Mouse (Mus musculus) midbrain, embryonic 12.5 days (tissue): Measurements from ENCODE around the gene Ddah1. TPM values are rescaled to one million over a fixed set of nuclear protein-coding genes. Genes with fewer than 3 reads are reported as not detected.
A peak's percentile ranks its signal among the peaks of the same experiment; 100 is the strongest.
"Not testable (repeated sequence)": the region's sequence is repeated elsewhere in the genome, so short reads cannot be mapped to it uniquely, and the experiment has no call there.

Experiments
- ATAC-seq: fragments of 200-750 bp; cut with Nextera tagmentation; 2 replicates; pipeline ENCODE4 v1.8.0; 2017; ENCODE audit warnings: low read depth, moderate TSS enrichment, moderate library complexity; ENCODE audit not compliant: low FRiP score
- H3K27ac ChIP-seq: fragments of 300-500 bp; sonication (generic); replicated peaks from 2 replicates; pipeline ENCODE4 v1.5.1; 2016; ENCODE audit warnings: mild to moderate bottlenecking
- H3K27me3 ChIP-seq: fragments of 300-500 bp; sonication (generic); 2 replicates; pipeline ENCODE4 v1.6.1; 2016; ENCODE audit warnings: mild to moderate bottlenecking
- H3K36me3 ChIP-seq: fragments of 300-500 bp; sonication (generic); 2 replicates; pipeline ENCODE4 v1.6.1; 2016
- H3K4me1 ChIP-seq: fragments of 300-500 bp; sonication (generic); 2 replicates; pipeline ENCODE4 v1.6.1; 2016
- H3K4me2 ChIP-seq: fragments of 300-500 bp; sonication (generic); replicated peaks from 2 replicates; pipeline ENCODE4 v1.6.1; 2016; ENCODE audit warnings: mild to moderate bottlenecking, moderate library complexity
- H3K4me3 ChIP-seq: fragments of 300-500 bp; sonication (generic); 2 replicates; pipeline ENCODE4 v1.5.1; 2016; ENCODE audit warnings: mild to moderate bottlenecking
- H3K9ac ChIP-seq: fragments of 300-500 bp; sonication (generic); replicated peaks from 2 replicates; pipeline ENCODE4 v1.6.1; 2016; ENCODE audit warnings: mild to moderate bottlenecking, moderate library complexity
- H3K9me3 ChIP-seq: fragments of 300-500 bp; sonication (generic); 2 replicates; pipeline ENCODE4 v1.6.1; 2016; ENCODE audit warnings: mild to moderate bottlenecking
- WGBS: fragments of 180-500 bp; shearing (Covaris S2); methylation state at CpG from one replicate; pipeline ENCODE4 v1.1.7; 2016; 5-methylcytosine and 5-hydroxymethylcytosine counted together
- polyA plus RNA-seq: library from polyadenylated mRNA; unstranded; fragments of >200 nt; fragmentation: Nextera tagmentation; extraction: Ambion mirVana; gene quantifications from 2 replicates; pipeline ENCODE4 v1.2.1, GENCODE M21; 2016

Ddah1 gene
- polyA plus RNA-seq, 1 experiment from 2014 or later = 38.2 TPM

DNA sequence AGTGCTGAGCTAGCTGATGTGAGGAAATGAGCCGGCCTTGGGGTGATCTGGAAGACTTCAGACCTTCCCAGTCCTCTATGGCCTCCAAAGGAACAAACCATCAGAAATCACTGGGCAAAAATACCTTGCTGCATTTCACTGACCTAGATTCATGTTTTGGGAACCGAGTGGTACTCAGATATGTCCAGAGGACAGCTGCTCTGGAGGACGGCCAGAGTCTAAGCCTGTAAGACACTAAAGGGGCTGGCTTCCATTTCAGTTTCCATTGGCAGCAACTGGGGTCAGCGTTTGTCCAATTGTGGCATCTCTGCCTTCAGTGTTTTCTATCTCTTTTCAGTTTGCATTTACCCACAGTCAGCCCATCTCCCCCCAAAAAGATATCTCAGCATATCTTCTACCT, 115.7 kb downstream of the Ddah1 start:
- H3K9ac ChIP-seq = no peak overlapping the region
- no peaks in the 10 kb centered on the region for H3K4me1 ChIP-seq
- H3K4me2 ChIP-seq = no peak overlapping the region
- no peak overlapping the region for H3K4me3 ChIP-seq
- ATAC-seq = no peak
- H3K27me3 ChIP-seq = peaks cover 33% of the 10 kb centered on the region
- no peak overlapping the region for H3K27ac ChIP-seq
- no peaks in the 10 kb centered on the region for H3K36me3 ChIP-seq
- no peaks in the 10 kb centered on the region for H3K9me3 ChIP-seq
- 92% methylated on average over 4 of the region's 4 CpGs for WGBS

DNA sequence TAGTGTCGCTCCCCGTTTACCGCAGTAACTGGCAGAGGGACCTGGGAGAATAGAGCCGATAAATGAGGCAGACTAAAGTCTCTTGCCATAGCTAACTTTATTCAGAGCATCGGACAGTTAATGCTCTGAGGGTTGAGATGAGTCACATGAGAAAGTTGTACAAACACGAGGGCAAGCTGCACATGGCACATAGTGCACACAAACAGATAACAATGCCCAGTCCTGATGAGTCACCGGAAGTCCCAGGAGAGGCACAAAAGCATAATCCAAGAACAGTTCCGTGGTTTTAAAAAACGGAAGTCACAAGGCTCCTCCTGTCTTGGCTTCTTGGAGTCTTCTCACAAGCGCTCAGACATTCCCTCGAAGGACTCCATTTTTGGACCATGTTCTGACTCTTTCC, 117.6 kb downstream of the Ddah1 start:
- Histone ChIP-seq H3K36me3 (no peaks in the 10 kb centered on the region), H3K4me1 (no peaks in the 10 kb centered on the region), H3K27me3 (peaks cover 33% of the 10 kb centered on the region), H3K4me2 (no peak overlapping the region), H3K9ac (no peak overlapping the region), H3K27ac (no peak overlapping the region), H3K9me3 (no peaks in the 10 kb centered on the region), H3K4me3 (no peak overlapping the region)
- ATAC-seq = no peak
- WGBS = 90% methylated on average over 11 of the region's 11 CpGs

DNA sequence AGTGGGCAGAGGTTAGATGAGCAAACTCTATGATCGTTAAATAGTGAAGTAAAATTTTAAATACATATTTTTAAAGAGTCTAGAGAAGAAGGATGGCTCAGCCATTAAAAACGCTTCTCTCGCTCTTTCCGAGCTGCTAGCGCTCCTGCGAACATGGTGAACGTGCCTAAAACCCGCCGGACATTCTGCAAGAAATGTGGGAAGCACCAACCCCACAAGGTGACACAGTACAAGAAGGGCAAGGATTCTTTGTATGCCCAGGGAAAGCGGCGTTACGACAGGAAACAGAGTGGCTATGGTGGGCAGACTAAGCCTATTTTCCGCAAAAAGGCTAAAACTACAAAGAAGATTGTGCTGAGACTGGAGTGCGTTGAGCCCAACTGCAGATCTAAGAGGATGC, 120.4 kb downstream of the Ddah1 start:
- H3K36me3 ChIP-seq, H3K9me3 ChIP-seq, H3K9ac ChIP-seq, H3K27ac ChIP-seq, H3K4me2 ChIP-seq, ATAC-seq, H3K4me3 ChIP-seq: not testable (repeated sequence)
- Histone ChIP-seq H3K4me1 (peaks cover 17% of the 10 kb centered on the region), H3K27me3 (peaks cover 40% of the 10 kb centered on the region)
- 69% methylated on average over 14 of the region's 14 CpGs for WGBS

DNA sequence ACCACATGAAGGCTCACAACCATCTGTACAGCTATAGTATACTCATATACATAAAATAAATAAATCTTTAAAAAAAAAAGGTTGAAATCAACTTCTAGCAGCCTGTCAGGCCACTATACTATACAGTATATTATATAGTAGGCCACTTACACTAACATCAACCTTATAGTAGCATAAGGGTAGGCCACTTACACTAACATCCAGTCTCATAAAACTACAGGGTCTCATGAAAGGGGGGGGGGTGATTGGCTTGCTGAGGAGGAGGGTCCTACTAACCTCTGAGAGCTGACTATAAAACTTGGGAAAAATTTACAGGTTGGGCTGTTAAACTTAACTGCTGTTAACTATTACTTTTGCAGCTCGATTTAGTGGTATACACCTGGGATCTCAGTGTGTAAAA, 121.9 kb downstream of the Ddah1 start:
- no peak overlapping the region for H3K4me3 ChIP-seq
- H3K9me3 ChIP-seq = no peaks in the 10 kb centered on the region
- H3K36me3 ChIP-seq = no peaks in the 10 kb centered on the region
- 94% methylated on average over 1 of the region's 1 CpGs for whole genome bisulfite sequencing
- H3K4me1 ChIP-seq = peaks cover 18% of the 10 kb centered on the region
- peaks cover 37% of the 10 kb centered on the region for H3K27me3 ChIP-seq
- no peak for ATAC-seq
- H3K4me2 ChIP-seq = no peak overlapping the region
- no peak overlapping the region for H3K9ac ChIP-seq
- H3K27ac ChIP-seq = no peak overlapping the region

DNA sequence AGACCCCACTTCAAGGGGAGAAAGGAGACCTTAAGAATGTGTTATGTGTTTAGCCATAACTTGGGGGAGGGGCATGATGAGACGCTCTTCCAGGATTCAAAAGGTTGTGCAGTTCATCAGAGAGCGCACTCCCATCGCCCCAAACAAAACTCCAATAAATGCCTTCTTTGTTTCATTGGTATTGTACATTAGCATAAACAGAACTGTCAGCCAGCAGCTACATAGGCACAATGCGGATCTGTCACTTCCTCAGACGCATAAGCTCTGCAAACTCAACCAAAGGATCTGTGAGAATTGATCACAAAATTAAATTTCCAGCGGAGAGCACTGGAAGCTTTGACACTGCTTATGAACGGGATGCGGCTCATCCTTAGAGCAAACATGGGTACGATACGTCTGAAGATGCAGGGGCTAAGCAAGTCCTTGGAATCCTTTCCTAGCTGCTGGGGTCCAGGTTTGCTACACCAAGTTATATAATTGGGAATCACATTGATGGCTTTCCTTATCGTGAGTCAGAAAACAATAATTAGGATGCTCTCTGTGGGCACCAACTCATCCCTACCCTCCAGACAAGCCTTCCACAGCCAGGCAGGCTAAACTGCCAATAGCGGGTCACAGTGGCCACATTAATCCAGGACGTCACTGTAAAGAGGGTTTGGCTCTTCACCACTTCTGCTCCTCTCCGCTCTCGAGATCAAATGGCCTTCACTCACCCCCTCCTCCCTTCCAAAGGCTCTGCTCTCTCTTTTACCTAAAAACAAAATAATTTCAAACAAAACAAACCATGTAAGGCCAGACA, 123.8 kb downstream of the Ddah1 start:
- Histone ChIP-seq H3K4me1 (peaks cover 31% of the 10 kb centered on the region), H3K36me3 (no peaks in the 10 kb centered on the region), H3K27ac (0 out of 2 replicates have a peak overlapping the region, but pooled peaks have one; percentile 22), H3K4me2 (no peak overlapping the region), H3K27me3 (peaks cover 42% of the 10 kb centered on the region), H3K4me3 (no peak overlapping the region), H3K9ac (no peak overlapping the region), H3K9me3 (no peaks in the 10 kb centered on the region)
- 69% methylated on average over 15 of the region's 15 CpGs for WGBS
- ATAC-seq = no peak

DNA sequence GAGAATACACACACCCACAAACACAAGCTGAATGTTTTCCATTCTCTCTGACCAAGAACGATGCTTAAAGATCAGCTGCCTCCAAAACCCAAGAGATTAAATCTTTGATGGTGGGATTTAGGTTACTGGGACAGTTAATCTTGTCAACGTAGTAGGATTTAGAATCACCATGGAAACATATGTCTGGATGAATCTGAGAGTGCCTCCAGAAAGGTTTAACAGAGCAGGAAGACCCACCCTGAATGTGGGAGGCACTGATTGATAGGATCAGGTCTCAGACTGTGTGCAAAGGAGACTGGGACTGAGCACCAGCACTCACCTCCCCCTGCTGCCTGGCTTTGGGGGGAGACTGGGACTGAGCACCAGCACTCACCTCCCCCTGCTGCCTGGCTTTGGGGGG, 124.8 kb downstream of the Ddah1 start:
- WGBS = 6% methylated on average over 2 of the region's 2 CpGs

DNA sequence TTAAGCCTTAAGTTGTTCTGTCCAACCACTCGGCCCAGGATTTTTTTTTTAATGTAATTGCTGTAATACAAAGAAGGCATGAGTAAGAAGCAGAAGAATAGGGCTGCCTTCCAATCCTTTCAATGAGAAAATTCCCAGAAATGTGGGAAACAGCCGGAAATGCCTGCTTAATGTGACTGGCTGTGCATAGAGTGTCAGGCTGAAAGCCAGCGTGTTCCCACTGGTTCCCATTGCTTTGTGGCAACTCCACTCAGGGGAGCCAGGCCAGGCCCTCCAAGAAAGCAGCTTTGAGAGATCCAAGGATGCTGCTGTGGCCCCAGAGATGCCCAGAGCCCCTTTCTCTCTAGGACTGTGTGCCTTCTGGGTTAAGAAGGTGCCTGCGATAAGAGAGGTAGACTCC, 126.9 kb downstream of the Ddah1 start:
- Histone ChIP-seq H3K9ac (no peak overlapping the region), H3K4me1 (peaks cover 38% of the 10 kb centered on the region), H3K4me3 (no peak overlapping the region), H3K27ac (no peak overlapping the region), H3K36me3 (no peaks in the 10 kb centered on the region), H3K9me3 (no peaks in the 10 kb centered on the region), H3K27me3 (peaks cover 56% of the 10 kb centered on the region), H3K4me2 (no peak overlapping the region)
- no peak for ATAC-seq
- 66% methylated on average over 4 of the region's 4 CpGs for WGBS

More for the DNA sequence above, 124.8 kb downstream of the Ddah1 start:
- H3K27ac ChIP-seq = 0 out of 2 replicates have a peak overlapping the region, but pooled peaks have one; percentile 22
- peaks cover 31% of the 10 kb centered on the region for H3K4me1 ChIP-seq
- H3K4me3 ChIP-seq = no peak overlapping the region
- H3K27me3 ChIP-seq = peaks cover 44% of the 10 kb centered on the region
- H3K9me3 ChIP-seq = no peaks in the 10 kb centered on the region
- no peak overlapping the region for H3K4me2 ChIP-seq
- no peaks in the 10 kb centered on the region for H3K36me3 ChIP-seq
- no peak overlapping the region for H3K9ac ChIP-seq
- ATAC-seq = peak; percentile 65

DNA sequence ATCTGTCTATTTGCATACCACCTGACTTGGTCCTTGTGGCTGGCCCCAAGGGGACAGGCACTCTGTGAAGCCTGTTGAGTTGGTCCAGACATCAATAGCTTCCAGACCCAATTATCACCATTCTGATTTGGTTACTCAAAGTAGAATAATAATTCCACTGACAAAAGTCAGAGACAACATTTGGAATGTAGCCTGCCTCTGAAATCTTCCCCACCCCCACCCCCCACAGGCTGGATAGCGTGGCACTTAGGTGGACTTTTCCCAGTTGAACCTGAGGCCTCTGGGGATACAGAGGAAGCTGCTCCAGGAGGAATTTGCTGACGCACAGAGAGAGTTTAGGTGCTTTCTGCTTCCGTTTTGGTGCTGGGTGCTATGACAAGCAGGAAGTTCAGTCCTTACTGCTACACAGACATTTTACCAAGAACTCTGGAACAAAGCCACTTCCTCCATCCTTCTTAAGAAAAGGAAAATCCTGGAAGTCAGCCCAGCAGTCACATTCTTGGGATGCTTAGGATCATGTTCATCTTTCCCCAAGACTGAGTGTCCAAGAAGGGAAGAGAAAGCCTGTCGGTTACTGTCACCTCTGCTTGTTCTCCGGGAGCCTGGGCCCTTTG, 127.5 kb downstream of the Ddah1 start:
- no peak overlapping the region for H3K27ac ChIP-seq
- 69% methylated on average over 5 of the region's 5 CpGs for WGBS
- H3K36me3 ChIP-seq = no peaks in the 10 kb centered on the region
- H3K27me3 ChIP-seq = peaks cover 57% of the 10 kb centered on the region
- H3K4me1 ChIP-seq = peaks cover 44% of the 10 kb centered on the region
- no peaks in the 10 kb centered on the region for H3K9me3 ChIP-seq
- H3K4me2 ChIP-seq = no peak overlapping the region
- H3K4me3 ChIP-seq = no peak overlapping the region
- no peak for ATAC-seq
- no peak overlapping the region for H3K9ac ChIP-seq

DNA sequence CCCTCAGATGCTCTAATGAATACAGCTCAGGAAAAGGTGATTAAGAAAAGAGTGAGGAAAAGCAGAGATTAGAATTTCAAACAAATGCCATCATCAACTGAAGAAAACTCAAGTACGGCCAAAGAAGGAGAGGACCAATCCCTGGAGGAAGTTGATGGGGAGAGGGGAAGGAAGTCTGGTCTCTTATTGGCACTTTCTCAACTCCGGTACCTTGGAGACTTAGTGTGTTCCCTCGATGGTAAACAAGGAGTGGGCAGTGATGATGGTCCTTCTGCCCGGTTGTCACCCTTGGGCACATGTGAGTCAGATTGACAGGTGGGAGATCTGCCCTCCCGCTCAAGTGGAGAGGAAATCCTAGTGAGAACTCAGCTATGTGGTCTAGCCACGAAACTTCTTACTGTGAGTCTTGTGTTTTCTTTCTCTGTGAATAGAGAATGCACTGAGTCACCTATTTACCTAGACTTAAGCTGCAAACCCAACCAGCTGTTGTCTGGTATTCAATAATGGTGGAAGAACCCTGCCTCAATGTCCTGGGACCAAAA, 129.0 kb downstream of the Ddah1 start:
- no peak overlapping the region for H3K9ac ChIP-seq
- H3K9me3 ChIP-seq = no peaks in the 10 kb centered on the region
- WGBS = 86% methylated on average over 6 of the region's 6 CpGs
- no peak overlapping the region for H3K4me3 ChIP-seq
- no peaks in the 10 kb centered on the region for H3K36me3 ChIP-seq
- H3K27me3 ChIP-seq = peaks cover 69% of the 10 kb centered on the region
- H3K4me2 ChIP-seq = no peak overlapping the region
- H3K4me1 ChIP-seq = peaks cover 42% of the 10 kb centered on the region
- no peak for ATAC-seq
- H3K27ac ChIP-seq = no peak overlapping the region

DNA sequence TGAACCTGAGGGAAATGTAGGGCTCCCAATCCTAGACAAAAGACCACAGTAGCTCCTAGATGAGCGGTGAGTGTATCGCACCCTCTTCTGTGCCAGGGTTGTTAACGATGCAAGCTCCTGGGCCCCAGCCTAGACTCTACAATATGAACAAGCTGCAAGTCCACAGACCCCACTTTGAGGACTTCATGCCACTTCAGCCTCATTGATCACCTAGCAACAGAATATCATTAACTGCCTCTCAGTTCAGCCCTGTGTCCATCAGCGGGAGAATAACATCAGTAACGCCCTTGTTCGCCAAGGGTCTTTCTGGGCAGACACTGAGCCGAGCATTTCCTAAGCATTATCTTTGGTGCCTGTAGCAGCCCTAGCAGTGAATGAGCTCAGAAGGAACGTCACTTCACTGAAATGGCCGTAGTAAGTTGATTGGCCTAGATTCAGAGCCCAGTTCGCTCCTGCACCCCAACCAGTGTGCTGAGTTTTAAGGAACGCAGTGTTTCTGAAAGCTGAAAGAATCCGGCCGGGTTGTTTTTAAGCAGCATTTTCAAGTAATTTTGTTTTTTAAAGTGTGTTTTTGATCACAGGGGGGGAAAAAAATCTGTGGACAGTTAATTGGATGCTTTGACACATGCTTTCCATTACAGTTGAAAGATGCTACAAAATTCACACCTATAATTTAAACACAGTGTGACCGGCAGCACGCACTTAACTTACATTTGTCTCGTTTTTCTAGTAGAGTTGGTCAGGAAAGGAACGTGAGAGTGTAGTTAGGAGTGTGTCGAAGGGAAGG, 132.1 kb downstream of the Ddah1 start:
- 42% methylated on average over 18 of the region's 18 CpGs for WGBS
- H3K4me1 ChIP-seq = peaks cover 30% of the 10 kb centered on the region
- H3K27me3 ChIP-seq = peaks cover 79% of the 10 kb centered on the region
- no peaks in the 10 kb centered on the region for H3K9me3 ChIP-seq
- H3K27ac ChIP-seq = peak overlapping the region; percentile 72
- peak; percentile 96 for ATAC-seq
- H3K4me2 ChIP-seq = no peak overlapping the region
- H3K36me3 ChIP-seq = no peaks in the 10 kb centered on the region
- H3K4me3 ChIP-seq = no peak overlapping the region
- H3K9ac ChIP-seq = no peak overlapping the region

DNA sequence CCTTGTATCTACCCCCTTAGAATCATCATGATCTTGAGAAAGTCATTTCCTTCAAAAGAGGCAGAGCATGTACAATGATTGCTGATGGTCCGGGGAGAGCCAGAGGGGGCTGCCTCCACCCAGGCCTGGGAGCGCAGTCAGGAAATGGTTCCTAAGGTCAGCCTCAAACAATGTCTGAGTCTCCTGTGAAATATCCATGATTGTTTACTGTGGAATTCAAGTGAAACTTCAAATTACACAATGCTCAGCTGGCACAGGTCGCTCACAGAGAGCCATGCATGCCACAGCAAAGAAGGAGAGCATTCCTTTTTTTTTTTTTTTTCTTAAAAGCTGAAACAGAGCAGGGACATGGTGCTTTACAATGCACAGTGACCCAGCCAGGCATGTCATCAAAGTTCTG, 134.0 kb downstream of the Ddah1 start:
- no peak overlapping the region for H3K4me2 ChIP-seq
- H3K4me3 ChIP-seq = no peak overlapping the region
- peaks cover 78% of the 10 kb centered on the region for H3K27me3 ChIP-seq
- no peak overlapping the region for H3K9ac ChIP-seq
- no peaks in the 10 kb centered on the region for H3K9me3 ChIP-seq
- H3K4me1 ChIP-seq = peaks cover 19% of the 10 kb centered on the region
- ATAC-seq = no peak
- no peaks in the 10 kb centered on the region for H3K36me3 ChIP-seq
- WGBS = 82% methylated on average over 3 of the region's 3 CpGs
- no peak overlapping the region for H3K27ac ChIP-seq

DNA sequence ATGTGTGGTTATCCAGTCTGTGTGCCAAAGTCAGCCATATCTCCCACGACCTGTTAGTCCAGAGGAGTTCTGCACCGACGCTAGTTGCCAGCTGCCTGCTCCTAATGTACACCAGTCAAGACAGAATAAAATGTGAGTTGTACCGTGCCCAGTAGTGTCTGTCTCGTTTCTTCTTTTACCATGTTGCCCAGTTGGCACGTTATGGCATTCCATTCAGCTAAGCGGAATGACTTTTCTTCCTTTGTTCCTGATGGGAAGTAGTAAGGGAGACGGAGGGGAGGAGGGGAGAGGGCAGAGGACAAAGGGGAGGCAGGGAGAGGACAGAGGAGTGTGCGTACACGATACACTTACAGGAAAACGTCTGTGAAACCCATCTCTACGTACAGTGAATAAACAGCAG, 135.7 kb downstream of the Ddah1 start:
- WGBS = 77% methylated on average over 12 of the region's 12 CpGs
- H3K36me3 ChIP-seq = no peaks in the 10 kb centered on the region
- H3K9me3 ChIP-seq = no peaks in the 10 kb centered on the region
- H3K4me1 ChIP-seq = peaks cover 19% of the 10 kb centered on the region
- peaks cover 66% of the 10 kb centered on the region for H3K27me3 ChIP-seq
- no peak for ATAC-seq
- no peak overlapping the region for H3K9ac ChIP-seq
- no peak overlapping the region for H3K27ac ChIP-seq
- H3K4me3 ChIP-seq = no peak overlapping the region
- H3K4me2 ChIP-seq = no peak overlapping the region
